Mouse (Mus musculus) layer of hippocampus, adult 9-11 months (tissue): ENCODE results near the gene Dnaaf1.

ENCODE experiments used
- DNase-seq: peaks from one replicate; pipeline ENCODE4 v3.0.0; 2022

Gene Dnaaf1

DNA sequence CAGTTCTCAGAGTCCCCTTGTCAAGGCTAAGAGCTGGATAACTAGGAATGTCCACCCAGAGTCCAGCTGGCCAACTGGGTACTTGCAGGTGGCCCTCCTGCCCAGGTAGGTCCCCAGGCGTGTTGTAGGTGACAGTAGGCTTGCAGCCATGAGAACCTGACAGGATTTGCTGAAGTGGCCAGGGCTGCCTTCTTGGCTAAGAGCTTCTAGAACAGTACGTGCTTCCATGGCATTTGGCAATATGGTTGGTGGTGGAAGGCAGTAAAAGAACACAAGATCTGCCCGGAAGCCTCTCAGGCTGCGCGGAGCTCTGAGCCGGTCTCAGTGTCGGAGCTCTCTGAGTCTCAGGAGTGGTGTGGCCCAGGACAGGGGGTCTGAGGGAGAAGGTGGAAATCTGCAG is 49.9 kb downstream of the Dnaaf1 start:
- no peak for DNase-seq

DNA sequence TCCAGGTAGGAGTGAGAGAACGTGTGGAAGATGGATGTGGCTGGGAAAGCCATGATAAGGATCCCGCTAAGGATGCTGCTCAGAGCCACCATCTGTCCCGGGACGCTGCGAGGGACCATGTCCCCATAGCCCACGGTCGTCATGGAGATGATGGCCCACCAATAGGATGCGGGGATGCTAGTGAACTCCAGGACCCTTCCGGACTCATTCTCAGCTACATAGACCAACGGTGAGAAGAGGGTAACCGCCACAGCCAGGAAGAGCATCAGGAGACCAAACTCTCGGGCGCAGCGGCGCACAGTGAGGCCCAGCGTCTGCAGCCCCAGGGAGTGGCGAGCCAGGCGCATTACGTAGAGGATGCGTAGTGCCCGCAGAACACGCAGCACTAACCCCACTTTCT is 50.8 kb downstream of the Dnaaf1 start:
- DNase-seq: no peak

DNA sequence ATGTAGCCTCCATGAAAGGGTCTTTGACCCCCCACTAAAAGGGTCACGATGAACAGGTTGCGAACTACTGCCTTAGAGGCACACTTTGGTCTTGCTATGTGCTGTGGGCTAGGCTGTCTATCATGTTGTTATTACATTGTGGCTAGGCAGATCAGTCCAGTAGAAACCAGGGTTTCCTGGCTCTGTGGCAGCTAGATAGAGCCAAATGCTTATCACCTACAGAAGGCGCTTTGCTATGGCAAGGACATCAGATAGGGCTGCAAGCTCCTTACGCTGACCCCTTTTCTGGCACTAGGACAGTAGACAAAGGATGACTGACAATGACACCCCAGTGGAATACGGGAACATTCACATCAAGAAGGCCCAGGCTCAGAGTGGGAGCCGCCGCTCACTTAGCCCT is 52.2 kb downstream of the Dnaaf1 start:
- DNase-seq: no peak

DNA sequence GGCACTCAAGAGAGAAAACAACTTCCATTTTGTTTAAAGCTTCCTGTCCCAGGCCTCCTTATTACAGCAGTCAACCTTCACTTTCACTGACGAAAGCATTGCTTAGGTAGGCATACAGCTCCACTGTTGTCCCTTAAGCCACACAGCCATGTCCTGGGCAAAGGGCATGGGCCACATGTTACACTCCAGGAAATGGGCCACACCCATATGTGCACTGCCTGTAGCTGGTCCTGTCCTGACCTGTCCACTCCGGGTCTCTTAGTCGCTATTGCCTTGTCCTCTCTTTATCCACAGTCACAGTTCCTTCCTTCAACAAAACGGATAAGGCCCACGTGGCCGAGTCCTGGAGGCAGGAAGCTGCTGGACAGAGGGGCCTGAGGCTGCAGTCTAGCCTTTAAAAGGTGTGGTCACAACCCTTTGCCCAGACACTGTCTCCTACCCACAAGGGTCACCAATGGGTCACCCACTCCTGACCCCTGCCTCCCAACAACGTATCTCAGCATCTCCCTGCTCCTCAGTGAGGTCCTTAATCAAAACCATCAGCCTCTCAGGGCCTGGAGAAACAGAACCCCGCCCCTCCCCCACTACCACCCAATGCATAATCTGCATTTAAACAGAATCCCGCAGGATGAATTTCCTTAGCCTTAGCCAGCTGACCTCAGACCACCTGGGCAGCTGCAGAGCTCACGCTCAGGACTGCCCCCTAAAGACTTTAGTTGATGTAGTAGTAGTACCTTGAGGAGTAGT is 52.8 kb downstream of the Dnaaf1 start:
- no peak for DNase-seq

DNA sequence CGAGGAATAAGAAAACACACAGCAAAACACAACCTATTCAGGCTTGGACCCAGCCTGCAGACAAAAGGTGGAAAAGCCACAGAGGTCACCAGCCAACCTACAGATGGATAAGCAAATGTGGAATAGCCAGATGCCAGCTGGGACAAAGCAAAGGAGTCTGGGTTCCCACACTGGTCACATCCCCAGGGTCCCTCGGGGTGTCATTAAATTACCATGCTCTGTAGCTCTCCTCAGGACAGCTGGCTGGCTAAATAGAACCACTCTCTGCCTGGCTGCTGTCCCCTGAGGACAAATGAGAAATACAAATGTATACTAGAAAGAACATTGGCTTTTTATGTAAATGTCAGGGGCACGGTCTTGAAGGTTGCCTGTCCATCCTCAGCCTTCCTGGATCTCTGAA is 55.8 kb downstream of the Dnaaf1 start:
- DNase-seq: no peak

DNA sequence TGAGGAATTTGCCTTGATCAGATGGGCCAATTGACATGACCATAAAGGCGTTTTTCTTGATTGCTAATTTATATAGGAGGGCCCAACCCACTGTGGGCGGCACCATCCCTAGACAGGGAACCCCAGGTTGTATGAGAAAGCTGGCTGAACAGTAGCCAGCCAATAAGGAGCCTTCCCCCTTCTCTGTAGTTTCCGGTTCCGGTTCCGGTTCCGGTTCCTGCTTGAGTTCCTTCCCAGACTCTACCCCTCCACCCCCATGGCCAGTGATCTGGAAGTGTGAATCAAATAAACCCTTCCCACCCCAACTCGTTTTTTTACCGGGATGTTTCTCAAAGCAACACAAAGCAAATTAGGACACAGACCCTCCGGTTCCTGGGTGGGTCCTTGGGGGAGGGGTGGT is 57.2 kb downstream of the Dnaaf1 start:
- DNase-seq: no peak

DNA sequence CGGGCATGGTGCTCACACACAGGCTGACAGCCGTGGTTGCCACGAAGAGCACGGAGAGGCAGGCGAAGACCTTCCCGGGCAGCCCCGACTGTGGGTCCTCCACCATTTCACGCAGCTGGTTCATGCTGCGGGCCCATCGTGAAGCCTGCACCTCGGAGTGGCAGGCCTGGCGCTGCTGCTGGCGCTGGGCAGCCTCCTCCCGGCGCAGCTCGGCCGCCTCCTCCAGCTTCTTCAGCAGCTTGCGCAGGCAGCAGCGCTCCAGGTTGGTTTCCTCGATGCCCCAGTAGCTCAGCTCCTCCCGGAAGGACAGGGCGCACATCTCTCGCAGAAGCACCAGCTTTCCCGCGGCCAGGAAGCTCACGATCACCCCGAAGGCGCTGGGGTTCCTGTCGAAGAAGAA is 57.9 kb downstream of the Dnaaf1 start:
- no peak for DNase-seq

DNA sequence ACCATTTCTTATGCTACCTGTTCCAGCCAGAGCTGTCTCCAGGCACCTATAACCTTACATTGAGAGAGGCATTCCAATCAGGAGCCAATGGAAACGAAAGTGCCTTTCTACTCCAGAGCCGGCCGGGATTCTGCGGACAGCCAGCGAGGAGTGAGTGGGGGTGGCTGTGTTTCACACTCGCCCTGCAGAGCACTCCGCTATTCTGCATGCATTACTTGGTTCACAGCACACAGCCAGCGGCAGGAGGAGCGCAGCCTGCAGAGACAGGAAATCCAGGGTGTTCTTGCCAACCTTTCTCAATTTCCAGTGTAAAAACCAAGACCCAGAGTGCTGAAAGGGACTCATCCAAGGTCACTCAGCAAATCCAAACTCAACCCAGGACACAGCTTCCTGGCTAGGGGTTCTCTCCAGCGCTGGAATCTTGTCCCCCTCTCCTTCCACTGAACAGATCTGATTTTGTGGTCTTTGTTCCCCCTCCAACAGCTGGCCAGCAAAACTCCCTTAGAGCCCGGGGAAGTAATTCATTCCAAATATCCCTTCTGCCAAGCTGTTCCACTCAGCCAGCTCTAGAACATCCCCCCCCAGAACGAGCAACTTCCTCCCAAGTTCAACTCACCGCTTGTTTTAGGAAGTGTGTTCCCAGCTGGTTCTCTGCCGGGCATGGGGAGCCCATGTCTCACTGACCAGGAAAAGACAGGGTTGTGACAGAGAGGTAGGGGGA is 59.7 kb downstream of the Dnaaf1 start:
- no peak for DNase-seq

DNA sequence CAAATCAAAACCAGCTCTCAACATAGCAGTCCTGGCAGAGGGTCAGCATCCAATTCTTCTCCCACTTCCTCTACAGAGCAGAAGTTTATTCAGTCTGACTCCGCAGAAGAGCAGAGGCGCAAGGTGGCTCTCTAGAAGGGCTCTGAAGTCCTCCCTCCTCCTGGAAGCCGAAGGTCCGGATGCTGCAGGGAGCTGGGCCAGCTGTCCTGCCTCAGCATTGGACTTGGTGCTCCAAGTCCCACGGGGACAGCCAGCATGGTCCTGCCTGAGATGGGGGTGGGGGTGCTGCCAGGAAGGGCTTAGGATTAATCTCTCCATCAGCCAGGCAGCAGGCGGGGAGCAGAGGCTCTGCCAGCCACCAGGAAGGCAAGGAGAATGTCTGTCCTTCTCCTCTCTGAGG is 60.3 kb downstream of the Dnaaf1 start, which contains the start of gene Kcng4:
TSS of gene Kcng4 (minus strand) at position 303 of the 400 bp plus-strand sequence.
- no peak for DNase-seq

DNA sequence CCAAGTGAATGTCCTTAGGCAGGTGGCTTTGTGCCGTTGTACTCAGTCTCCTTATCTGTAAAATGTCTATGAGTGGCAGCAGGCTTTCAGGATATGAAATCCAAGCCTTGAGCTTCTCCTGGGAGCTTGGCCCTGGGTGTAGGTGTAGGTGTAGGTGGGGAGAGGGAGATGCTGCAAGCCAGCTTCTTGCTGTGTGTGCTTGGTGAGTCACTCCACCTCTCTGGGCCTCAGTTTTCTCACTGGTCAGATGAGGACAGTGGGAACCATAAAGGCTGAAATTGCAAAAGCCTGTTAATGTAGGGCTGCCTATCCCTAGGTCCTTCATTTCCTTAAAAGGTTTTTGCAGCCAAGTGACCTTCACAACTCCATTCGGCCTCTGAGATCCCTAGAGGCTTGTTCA is 60.9 kb downstream of the Dnaaf1 start:
- DNase-seq: no peak

DNA sequence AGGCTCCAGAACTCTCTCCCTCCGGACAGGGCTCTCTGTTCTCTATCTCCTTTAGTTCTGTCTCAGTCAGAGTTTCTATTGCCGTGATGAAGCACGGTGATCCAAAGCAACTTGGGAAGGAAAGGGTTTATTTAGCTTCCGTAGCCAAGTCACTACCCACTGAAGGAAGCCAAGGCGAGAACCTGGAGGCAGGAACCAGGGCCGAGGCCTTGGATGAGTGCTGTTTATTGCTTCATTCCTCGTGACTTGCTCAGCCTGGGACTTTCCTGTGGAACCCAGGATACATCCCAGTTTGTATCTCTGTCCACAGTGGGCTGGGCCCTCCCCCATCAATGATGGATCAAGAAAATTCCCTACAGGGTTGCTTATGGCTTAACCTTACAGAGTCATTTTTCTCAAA is 61.7 kb downstream of the Dnaaf1 start:
- no peak for DNase-seq

DNA sequence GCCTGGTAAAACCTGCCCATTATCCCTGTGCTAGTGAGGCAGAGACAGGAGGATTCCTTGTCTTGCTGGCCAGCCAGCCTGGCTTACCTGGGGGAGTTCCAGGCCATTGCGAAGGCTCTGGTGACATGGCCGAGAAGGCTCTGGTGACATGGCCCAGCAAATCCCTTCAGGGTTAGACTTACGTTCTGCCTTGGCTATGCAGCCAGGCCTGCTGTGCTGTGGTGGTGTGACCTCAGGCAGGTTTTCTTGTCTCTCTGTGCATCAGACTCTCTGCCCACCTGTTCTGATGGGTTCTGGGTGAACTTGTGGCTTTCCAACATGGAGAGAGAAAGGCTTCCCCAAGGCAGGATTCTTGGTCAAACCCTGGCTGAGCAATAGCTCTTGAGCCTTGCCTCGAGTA is 62.3 kb downstream of the Dnaaf1 start:
- no peak for DNase-seq

DNA sequence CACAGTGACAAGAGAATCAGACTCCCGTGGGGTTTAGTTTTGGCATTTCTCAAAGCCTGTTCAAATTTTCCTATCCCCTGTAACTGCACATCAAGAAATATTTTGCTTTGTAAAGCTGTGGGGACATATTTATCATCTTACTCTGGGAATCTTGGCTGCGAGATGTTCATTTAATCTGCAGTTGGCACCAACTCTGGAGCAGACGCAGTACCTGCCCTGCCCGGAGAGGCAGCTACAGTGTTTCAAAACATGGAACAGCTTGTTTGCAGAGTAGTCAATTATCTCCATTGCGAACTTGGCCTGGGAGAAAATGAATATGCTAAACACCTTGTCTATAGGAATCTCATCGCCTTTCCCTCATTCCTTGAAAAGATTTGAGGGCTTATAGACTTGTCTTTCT is 63.2 kb downstream of the Dnaaf1 start:
- no peak for DNase-seq

DNA sequence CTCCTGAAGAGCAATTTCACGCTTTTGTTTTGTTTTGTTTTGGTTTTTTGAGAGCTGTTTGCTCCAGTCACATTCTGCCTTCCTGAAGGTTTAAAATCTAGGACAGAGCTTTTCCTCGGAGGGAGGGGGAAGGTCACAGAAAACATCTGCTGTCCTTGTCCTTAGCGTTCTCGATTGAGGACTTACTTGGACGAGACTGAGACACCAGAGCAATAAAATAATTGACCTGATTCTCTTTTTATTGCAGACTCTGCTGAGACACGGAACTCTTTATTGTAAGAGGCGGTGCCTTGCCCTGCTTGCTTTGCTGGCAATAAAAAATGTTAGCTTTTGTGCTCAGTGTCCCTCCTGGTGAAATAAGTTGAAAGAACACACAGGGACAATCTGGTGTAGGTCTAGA is 64.8 kb downstream of the Dnaaf1 start:
- no peak for DNase-seq

DNA sequence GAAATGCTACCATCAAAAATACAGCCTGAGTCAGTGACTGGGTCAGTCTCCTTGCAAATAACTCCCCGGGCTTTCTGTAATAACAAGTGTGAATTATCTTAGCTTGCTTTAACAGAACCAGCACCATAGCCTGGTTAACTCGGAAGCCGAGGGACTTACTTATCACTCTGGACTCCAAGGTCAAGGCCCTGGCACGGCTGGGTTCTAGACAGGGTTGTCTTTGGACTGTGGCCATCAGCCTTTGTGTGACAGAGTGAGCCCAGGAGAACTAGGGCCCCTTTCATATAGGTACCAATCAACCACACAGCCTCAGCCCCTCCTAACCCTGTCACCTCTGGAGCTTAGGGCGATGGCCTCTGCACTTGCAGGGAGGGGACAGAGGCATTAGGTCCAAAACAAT is 66.0 kb downstream of the Dnaaf1 start:
- DNase-seq: no peak

DNA sequence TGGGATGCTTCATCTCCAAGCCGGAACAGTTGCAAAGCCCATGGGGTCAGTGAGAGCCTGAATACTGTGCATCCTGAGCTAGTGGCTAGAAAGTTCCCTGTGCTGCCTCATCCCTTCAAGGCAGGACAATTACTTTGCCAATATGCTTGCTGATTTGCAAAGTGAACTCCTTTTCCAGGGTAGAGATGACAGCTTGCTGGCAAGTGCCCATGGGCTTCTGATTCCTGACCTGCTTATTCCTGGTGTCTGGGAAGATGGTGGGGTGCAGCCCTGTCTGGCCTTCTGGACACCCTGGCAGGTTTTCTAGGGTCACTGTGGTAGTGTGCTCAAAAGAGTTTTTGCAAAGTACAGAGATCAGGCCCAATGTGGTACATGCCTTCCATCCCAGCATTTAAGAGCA is 67.9 kb downstream of the Dnaaf1 start:
- DNase-seq: no peak

DNA sequence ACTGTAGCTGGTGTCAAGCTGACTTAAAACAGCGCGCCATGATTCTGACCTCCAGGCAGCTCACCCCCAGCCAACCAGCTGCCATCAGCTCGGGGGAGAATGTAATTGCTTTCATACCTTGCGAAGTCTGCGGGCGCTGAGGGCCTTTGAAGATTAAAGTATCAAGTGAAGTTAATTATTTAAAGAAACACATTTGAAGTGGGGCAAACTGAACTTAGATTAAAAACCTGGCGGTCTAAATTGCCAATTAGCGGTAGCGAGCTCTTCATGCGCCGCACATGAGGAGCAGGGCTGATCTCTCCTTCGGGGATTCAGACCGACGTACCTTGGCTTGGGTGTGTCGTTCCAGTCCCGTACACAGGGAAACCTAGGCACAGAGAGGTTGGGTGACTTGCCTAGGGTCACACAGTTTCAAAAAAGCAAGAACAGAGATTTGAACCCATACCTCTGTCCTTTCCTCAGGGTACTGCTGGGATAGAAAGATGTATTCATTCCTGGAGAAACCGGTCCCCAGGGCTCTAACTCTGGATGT is 69.5 kb downstream of the Dnaaf1 start:
- DNase-seq: no peak

DNA sequence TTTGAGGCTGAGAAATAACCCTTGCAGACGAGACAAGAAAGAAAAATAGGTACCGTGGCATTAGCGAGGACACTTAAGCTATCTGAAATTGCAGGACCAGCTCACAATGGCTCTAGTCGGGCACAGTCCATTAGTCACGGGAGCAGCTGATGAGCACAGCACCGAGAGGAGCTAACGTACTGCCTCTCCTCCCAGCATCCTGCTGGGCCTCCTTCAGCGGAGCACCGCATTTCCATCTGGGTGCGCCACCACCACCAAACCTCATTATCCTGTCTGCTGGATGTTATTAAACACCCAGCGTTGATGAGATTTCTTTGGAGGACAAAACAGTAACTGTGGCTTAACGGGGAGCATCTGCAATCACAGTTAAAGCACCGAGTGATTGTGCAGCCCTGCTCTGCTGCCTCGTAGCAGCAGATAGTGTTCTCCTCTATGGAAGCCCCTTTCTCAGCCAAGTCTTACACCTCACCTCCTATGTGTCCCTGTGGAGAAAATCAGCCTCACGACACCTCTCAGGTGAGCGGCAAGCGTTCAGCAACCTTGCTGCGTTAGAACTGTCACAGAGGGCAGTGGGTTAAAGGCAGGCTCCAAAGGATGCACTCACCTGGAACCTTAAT is 70.1 kb downstream of the Dnaaf1 start:
- DNase-seq: no peak

DNA sequence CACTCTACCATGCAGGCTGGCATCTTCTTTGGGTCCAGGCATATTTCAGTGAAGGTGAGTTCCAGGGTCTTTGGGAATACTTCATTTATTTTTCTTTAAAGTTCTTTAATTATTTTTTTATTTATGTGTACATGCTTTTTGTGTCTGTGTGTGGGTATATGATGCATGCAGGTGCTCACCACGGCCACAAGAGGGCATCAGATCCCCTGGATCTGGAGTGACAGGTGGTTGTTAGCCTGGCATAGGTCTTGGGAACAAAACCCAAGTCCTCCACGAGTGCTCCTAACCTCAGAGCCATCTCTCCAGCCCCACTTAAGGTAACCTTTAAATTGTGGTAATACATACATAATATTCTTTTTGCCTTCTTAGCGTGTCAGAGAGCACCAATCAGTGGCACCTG is 71.2 kb downstream of the Dnaaf1 start:
- DNase-seq: no peak

DNA sequence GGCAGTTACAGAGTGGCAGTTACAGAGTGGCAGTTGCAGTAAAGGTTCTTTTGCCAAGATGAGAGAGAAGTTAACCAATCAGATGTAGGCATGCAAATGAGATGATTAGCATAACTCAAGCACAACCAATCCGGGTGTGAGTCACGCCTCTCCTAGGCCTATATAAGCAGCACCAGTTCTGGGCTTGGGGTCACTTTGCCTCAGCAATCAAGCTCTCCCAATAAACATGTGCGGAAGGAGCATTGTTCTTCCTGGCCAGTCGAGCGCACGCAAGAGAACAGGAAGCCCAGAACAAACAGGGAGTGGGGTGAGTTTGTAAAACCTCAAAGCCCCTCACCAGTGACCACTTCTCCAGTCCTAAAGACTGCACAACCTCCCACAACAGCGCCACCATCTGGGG is 71.8 kb downstream of the Dnaaf1 start:
- no peak for DNase-seq
